Mouse (Mus musculus) cerebellum, postnatal 25 days (tissue): ENCODE results near the gene March6.

Experiments
- DNase-seq, 2 experiments: peaks; one replicate each; pipeline ENCODE4 v3.0.0; 2021; ENCODE audit warnings: mixed read lengths in 2 of 2

Gene March6

DNA sequence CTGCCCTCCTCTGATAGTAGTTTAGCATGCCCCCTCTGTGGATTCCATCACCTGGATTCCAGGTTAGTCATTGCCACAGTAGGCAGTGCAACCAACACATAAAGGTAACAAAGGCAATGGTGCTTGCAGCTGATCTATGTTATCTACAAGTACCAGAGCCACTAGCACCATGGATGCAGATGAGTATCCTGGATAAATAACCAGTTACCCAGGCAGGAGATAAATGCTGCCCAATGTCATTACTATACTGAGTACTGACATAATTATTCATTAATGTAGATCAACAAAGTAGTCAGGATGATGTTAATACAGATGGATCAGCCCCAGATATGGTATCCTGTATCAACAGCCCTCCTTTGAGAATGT is 19.5 kb downstream of the March6 start:
- DNase-seq, result no peak

DNA sequence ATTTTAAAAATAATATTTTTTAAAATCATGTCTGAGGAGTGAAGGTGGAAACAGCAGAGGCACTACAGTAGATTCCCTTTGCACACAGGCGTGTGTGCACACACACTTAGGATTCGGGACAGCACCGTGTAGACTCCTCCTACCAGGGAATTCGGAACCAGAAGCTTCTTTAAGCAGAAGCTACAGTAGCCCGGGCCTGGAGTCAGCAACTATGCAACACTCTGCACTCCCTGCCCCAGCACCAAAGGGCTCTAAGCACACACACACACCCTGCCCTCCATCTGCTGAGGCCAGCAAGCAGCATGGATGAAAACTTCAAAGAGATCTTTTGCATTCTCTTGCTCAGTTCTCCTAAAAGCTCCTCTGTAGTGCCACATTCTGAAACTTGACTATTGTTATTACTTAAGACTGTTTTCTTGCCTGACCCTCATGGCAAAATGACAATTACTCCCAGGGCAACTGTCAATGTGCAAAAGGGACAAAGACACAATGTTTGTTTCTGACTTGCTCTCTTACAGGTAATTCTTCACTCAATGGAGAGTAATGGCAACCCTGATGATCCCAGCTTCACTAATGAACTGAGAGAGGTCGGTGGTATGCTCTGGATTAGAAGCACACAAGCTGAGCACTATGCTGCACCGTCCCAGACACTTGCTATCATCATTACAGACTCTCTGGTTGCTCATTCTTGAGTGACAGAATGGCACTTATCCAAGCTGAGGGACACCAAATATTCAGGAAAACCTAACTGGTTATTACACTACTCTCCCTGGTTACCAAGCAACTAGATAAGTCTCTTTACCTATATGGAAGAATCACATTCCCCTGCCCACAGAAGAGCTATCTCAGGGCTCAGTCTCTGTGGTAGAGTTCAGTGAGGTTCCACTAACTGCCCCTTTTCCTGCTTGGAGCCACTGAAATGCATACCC is 20.1 kb downstream of the March6 start:
- DNase-seq, result peak in 1 of 2 experiments; percentile 25

DNA sequence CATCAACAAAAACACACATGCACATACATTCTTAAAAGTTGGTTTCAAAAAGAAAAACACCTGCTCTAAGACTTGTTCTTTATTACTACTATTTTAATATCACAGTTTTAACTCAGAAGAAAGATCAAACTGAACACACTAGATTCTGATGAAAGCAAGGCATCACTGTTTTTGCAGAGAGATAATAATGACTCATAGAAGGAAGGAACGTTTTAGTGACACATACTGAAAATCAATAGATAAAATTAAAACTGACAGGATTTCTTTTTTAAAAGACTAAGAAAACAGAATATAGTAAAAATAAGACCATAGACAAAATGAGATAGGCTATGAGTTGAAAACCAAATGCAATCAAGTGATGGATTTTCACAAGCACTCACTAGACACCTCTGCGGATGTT is 25.8 kb downstream of the March6 start:
- DNase-seq, result no peak

DNA sequence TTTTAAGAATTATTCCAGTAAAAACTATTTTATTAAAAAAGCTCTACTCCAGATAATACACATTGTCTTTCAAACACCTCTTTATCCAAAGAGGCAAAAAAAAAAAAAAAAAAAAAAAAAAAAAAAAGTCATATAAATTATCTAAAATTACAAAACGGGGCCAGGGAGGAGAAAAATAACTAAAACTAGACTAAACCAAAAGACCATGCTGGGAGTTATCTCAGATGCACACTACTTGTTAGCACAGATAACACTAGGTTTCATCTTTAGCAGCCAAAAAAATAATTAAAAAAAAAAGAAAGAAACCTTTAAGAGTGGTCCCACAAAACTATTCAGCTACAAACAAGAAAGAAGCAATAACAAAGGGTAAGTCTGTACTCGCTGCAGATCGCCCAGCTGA is 27.4 kb downstream of the March6 start:
- no peak for DNase-seq

DNA sequence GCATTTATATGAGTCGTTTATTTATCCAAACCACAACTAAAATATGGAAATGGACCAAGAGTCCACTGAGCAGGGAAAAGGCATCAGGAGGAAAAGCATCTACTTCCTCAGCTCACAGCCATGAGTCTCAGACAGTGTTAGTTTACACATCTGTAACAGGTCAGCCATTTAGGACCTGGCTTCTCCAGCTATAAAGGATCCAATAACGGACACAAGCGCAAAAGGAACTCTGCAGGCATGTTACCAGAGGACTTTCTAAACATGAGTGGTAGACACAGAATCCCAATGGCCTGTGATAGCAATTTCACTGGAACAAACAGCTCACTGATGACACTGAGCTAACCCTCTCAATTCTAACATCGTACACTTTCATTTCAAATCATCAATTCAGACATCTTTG is 27.9 kb downstream of the March6 start:
- no peak for DNase-seq

DNA sequence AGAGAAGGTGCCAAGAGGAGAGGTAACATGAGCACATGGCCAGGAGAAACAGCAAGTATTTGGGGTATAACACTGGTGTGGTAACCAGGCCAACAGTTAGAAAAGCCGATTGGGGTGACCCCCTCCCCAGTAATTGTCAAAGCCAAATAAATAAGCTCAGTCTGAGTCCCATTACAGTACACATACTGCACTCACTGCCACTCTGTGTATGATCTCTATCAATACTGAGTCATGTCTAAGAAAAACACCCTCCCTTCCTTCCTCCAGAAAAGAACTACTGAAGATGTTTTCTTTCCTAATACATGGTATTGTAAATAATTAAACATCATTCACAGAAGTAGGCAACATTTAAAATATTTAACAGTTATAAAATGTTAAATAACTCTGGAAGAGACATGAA is 28.5 kb downstream of the March6 start:
- peak in 1 of 2 experiments; percentile 15 for DNase-seq

DNA sequence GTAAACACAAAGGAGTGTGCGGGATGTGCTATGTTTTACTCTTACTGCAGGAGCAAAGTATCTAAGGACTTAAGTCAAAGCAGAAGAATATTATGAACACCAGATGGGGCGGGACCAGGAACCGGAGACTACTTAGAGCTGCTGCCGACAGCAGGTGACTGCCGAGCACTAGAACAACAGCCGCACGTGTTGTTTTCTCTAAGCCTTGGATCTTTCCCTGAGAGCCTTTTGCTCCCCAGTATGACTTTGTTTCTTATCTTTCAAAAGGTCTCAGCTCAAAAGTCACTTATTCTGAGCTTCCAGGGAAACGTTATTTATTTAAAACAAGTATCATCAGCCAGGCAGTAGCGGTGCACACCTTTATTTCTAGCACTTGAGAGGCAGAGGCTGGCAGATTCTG is 36.0 kb downstream of the March6 start:
- no peak for DNase-seq

DNA sequence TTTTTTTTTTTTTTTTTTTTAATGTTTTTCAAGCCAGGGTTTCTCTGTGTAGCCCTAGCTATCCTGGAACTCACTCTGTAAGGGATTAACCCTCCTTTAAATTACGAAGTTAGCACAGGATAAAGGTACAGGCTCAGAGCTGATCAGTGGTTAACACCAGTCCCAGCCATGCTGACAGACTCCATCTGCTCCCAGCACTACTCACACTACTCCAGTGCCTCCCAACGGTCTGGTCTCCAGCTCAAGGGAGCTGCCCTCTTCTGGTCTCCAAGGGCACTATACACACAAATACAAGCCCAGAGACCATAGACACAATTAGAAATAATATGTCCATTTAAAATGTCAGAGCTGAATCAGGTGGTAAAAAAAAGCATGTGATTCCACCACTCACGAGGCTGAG is 36.5 kb downstream of the March6 start:
- no peak for DNase-seq

DNA sequence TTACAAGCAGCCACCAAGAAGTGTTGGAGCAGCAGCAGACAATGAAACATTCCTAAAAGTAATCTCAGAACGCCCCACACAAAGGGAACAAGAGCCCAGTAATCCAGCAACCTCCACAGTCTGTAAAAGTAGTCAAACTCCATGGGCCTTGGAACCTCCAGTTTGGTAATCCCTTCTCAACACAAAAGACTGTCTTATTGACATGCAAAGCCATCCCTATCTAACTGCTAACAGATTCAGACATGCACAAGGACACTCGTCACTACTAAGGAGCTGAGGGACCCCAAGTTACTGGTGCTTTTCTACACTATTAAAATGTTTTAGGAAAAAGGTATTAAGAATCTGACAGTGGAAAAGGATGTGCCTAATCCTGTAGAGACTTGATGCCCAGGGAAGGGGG is 43.4 kb downstream of the March6 start:
- no peak for DNase-seq

DNA sequence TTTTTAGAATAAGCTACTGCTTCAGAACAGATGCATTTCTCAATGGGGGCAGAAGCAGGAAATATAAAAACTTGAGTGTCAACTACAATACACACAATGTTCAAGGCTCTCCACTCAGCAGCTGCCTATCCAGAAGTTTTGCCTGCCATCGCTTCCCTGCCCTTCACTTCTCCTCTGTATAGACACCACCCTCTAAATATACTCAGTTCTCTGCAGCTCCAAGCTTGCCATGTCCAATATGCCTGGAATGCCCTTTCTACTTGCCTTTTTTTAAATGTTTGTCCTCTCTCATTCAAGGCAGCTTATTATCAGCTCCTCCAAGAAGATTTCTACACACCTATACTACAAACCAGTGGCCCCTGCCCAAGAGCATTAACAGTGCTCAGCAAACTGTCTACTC is 54.2 kb downstream of the March6 start:
- DNase-seq, result no peak

DNA sequence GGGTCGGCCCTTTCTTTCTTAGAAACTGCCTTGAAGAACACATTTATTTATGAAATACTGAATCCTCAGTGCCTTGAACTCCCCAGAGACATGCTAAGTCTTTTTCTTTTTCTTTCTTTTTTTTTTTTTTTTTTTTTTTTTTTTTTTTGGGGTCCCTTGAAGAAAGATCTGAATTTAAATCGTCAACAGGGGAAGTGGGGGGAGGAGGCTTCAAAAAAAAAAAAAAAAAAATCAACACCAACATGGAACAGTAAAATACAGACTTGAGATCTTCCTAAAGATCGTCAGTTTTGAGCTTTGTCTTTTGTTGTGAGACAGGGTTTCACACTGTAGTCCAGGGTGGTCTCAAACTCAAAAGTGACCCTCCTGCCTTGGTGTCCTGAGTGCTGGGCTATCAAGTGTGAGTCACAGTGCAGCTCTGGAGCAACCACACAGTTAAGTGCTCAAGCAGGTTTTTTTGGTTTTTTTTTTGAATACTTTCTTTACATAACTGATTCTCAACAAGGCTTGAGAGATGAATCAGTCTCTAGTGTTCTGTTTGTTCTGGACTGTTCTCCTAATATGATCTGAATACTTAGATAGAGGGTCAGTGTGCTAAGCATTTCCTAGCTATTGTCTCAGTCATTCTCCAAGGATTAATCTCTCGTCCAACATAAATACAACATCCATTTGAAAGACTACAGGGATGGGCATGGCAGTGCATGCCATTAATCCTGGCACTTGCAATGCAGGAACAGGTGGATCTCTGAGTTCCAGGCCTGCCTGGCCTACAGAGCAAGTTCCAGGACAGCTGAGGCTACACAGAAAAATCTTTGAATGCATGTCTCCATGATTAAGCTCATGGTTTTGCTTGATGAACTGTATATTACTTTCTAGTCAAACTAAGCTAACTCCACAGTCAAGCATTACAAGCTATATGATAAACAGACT is 57.9 kb downstream of the March6 start:
- no peak for DNase-seq

DNA sequence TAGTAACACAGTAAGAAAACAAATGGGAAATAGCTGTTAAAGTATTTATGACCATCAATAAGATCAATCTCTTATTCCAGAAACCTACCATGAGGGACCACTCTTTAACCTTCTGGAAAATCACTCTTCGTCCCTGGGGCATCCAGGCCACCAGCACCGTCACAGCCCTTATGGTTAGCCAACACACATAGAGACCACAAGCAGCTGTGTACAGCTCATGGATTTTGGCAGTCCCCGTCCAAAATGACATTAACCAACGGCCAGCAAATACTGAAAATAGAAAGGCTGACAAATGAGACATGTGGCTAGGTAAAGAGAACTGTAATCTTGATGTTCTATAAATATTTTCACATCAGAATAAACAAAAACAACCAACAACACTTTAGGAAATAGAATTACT is 59.3 kb downstream of the March6 start:
- no peak for DNase-seq

DNA sequence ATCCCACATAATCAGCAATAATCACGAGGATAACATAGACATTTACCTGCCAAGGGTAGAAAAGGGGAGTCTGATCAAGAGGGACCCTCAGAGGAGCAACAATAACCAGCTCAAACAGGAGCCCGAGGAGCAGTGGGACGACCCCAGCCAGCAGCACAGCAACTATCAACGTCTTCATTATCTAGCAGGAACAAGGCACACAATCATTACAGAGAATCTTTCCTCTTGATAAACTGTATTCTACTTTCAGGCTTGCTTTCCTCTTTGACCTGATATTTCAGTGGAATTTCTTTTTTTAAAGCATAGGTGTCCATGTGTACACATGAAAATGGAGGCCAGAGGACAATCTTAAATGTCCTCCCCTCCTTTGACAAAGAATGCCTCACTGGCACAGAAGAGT is 61.4 kb downstream of the March6 start:
- no peak for DNase-seq

DNA sequence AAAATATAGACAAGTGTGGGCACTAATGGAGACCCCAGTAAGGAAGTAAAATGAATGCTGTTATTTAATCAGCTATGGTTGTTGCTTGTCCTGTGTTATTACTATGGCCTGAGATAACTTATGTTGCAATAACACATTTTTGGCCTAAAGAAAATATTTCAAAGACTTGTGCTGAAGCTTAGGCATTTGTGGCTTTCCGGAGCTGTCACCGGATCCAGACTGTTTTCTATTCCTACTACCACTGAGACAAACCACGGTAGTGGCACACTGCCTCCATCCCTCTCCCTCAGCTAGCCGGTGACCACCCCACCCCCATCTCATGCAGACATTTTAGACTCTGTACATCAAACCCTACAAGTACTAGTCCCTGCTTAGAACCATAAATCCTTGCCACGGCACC is 62.0 kb downstream of the March6 start:
- DNase-seq, result no peak

DNA sequence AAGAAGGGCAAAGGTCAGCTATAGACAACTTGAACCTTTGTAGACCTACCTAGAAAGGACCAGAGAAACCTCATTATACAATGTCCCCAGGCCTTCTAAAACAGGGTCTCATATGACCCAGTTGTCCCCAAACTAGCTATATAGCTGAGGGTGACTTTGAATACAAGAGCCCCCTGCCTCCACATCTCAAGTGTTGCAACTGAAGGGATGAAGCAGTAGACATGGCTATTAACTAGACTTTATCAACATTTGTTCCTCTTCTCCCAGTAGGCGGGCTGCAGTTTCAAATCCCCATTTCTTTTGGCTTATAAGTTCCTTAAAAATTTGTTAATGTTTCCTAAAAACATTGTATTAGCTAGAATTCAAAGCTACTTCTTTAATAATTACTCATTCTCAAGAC is 64.1 kb downstream of the March6 start:
- DNase-seq, result no peak

DNA sequence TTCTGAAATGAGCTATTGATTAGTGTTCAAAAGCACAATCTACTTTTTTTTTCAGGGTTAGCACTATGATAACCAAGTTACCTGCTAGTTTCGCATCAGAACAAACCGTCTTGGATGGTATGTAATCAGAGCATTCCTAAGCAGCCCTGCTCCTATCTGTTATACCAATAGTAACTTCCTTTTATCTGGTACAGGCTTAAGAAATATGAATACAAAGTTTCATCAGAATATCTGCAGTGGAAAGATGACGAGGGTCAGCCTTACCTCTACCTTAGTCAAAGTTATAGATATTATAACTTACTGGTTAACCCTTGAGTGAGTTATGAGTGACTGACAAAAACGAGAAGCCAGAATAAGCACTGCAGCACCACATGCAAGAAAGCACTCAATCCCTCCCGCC is 64.6 kb downstream of the March6 start:
- no peak for DNase-seq

DNA sequence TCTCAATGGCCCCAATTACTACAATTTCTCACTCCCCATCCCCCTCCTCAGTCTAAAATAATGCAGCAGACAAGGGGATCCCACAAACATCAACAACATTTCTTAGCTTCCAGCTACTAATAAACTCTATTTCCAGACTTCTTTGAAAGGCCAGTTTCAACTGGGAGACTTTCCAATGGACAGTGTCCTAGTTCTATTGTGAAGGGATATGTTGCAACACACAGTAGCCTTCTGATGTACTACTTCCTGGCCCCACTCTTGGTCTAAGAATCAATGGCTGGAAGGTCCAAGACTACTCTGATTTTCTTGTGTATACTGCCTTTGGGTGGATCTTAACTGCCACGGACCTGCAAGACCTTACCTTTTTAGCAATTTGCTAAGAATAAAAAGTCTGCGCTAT is 65.0 kb downstream of the March6 start:
- no peak for DNase-seq

DNA sequence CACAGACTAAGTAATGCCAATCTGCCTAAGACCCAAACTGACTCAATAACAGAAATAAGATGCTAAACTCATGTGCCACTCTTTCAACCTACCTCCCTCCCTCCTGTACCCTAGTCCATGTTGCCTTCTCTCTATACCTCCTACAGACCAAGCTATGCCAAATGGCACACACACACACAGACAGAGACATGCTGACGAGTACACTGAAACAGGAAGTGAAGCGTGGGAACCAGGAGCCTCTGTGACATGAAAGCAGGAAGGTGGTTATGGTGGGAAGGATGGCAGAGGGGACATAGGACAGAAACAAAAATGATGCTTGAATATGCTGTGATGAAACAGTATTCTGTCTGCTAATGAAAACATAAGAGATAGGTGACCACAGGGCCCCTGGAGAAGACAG is 70.3 kb downstream of the March6 start:
- no peak for DNase-seq

DNA sequence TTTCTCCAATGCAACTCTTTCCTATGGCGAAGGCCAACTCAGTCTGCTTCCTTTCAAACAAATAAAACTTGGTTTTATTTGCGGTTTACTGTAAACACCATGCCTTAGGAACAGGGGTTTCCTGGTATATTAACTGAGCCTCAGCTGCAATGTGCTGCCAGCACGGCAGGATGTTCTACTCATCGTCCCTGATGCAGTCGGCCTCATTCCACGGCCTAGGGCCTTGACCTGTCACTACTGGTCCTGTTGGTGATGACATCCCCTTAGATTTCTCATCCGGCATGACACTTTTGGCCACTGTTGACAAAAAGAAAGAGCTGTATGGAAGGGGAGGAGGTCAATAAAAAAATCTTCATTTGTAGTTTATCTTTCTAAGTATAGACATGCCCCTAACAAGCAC is 72.8 kb downstream of the March6 start:
- no peak for DNase-seq

DNA sequence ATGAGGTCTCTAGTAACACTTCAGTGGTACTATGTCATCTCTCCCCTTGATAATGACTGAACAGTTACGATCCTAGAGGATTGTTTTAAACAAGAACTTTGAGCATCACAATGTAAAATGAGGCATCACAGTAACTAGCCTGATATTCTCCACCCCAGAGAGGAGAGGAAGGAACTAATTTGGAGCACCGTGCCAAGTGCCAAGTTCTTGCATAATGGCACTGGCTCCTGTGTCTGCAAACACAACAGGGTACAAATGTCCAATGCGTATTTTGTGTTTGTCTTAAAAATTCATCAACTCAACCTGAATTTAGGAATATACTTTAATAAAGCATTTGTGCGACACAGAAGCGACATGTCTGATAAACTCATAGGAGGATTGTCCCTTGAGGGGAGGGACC is 74.5 kb downstream of the March6 start:
- peak in 1 of 2 experiments; percentile 51 for DNase-seq

DNA sequence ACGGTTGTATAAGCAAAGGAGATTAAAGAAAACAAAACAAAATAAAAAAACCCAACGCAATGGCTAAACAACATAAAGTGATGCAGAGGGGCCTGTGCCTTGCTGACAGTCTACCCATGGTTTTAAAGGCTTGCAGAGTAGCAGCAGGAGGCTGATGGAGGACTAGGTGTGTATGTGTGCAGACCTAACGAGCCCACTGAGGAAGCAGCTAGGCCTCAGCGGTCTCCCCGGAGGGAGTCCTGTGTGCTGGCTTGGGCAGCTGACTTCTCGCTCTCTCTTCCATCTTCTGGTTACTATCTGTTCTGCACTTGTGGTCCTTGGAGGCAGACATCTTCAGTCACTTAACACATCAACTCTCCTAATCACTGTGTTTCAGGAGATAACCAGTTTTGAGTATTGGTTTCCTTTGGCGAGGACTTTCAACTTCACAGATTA is 76.0 kb downstream of the March6 start:
- DNase-seq, result no peak

DNA sequence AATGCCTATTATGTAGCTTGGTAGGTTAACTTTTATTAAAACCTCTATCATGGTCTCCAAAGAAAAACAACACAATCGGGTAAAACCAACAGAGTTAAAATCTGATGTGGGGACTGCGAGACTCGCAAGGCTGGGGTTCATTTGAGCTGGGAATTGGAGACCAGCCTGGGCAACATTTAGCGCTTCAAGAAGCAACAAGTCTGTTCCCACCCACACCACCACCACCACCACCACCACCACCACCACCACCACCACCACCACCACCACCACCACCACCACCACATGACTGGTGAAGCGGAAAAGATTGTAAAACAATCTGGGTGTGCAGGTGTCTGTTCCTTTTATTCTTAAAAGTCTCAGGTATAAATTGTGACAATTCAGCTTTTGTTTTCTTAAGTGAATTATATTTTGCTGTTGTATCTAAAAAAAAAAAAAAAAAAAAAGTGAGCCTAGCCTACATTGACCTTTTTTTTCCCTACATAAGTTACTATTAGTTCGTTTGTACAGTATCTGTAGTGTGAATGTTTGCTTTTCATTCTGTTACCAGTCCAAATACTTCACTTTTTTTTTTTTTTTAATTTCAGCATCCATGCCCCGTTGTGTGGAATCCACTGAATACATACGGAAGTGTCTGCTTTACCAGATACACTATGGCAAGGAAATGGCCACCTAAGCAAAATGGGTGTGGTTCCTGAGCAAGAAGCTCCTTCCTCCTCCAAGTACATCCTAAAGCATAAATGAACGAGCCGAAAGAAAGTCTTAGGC is 76.6 kb downstream of the March6 start:
- DNase-seq, result no peak
